Mouse (Mus musculus): ENCODE results near the gene Cyp39a1. TPM values are rescaled to one million over a fixed set of nuclear protein-coding genes. Genes with fewer than 3 reads are reported as not detected.
A peak's percentile ranks its signal among the peaks of the same experiment; 100 is the strongest.

The Cyp39a1 gene
- polyA plus RNA-seq, 1 experiment from 2014 or later, result 23.3 TPM

GRCm38 (mm10) chr17:43698997-43699649 is 31.9 kb downstream of the Cyp39a1 start:
- ATAC-seq (ENCODE audit: low FRiP score, low read depth), result peak; percentile 56; the same call in 1 of the 2 replicates
- H3K4me1 ChIP-seq, result no peaks in the 10 kb centered on the region
- no peak overlapping the region for H3K4me3 ChIP-seq
- H3K27me3 ChIP-seq (replicated peaks), result no peaks in the 10 kb centered on the region
- H3K4me2 ChIP-seq (replicated peaks), result 0 out of 2 replicates have a peak overlapping the region, but pooled peaks have one; percentile 20
- no peak overlapping the region for H3K27ac ChIP-seq
- no peak overlapping the region for H3K9ac ChIP-seq
- H3K36me3 ChIP-seq, result peaks cover 5% of the 10 kb centered on the region; the same call in 1 of the 2 replicates
- WGBS, result 46% methylated on average over 14 of the region's 14 CpGs
- H3K9me3 ChIP-seq, result no peaks in the 10 kb centered on the region

DNA sequence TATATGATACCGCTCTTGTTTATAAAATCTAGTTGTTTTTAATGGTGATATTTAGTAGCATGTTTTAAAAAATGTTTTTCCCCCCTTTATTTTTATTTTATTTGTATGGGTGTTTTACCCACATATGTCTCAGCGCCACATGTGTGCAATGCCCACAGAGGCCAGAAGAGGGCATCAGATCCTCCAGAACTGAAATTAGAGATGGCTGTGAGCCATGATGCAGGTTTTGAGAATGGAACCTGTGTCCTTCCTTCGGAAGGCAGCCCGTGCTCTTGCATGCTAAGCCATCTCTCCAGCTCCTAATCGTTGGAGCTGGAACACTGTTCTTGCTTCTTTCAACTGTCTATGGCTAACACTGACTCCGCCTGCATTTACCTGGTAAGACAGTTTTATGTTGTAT is 33.8 kb downstream of the Cyp39a1 start:
- H3K4me3 ChIP-seq, result no peak overlapping the region
- no peak for ATAC-seq (ENCODE audit: low FRiP score, low read depth)
- no peaks in the 10 kb centered on the region for H3K4me1 ChIP-seq
- no peaks in the 10 kb centered on the region for H3K27me3 ChIP-seq (replicated peaks)
- no peak overlapping the region for H3K4me2 ChIP-seq (replicated peaks)
- H3K36me3 ChIP-seq, result no peaks in the 10 kb centered on the region
- H3K9me3 ChIP-seq, result no peaks in the 10 kb centered on the region
- 77% methylated on average over 6 of the region's 6 CpGs for WGBS
- H3K27ac ChIP-seq, result no peak overlapping the region
- no peak overlapping the region for H3K9ac ChIP-seq

DNA sequence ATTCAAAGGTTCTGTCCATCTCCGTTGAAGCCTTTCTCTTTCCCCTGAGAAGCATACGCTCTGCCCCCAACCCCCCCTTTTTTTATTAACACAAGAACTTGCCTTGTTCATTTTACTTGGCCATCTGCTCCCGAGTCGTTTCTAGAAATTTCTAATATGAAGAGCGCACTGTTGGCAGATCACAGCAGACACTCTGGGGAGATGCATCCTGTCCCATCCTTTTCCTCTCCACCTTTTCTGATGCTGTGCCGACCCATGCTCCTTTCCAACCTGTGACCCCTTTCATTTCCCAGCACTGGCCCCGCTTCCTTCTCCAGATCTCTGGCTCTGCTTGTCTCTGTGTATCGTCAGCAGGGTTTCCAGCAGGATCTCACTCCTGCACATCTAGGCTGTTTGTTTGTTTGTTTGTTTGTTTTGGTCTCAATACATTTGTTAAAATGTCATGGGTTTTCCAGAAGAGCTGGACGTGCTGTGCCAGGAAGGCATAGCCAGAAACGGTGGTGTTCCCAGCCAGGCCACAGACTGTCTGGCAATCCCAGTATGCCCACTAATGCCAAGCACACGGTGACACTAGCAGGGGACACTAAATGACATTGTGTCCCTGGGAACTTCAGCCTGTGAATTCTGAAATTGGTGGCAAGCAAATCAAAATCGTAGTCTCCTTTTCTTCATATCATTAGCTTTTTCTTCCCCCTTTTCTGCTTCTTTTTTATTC is 37.1 kb downstream of the Cyp39a1 start:
- H3K9me3 ChIP-seq, result no peaks in the 10 kb centered on the region
- no peak for ATAC-seq (ENCODE audit: low FRiP score, low read depth)
- H3K27ac ChIP-seq, result no peak overlapping the region
- no peak overlapping the region for H3K4me3 ChIP-seq
- no peaks in the 10 kb centered on the region for H3K4me1 ChIP-seq
- 88% methylated on average over 12 of the region's 12 CpGs for WGBS
- H3K4me2 ChIP-seq (replicated peaks), result no peak overlapping the region
- H3K9ac ChIP-seq, result no peak overlapping the region
- H3K36me3 ChIP-seq, result no peaks in the 10 kb centered on the region
- H3K27me3 ChIP-seq (replicated peaks), result no peaks in the 10 kb centered on the region

DNA sequence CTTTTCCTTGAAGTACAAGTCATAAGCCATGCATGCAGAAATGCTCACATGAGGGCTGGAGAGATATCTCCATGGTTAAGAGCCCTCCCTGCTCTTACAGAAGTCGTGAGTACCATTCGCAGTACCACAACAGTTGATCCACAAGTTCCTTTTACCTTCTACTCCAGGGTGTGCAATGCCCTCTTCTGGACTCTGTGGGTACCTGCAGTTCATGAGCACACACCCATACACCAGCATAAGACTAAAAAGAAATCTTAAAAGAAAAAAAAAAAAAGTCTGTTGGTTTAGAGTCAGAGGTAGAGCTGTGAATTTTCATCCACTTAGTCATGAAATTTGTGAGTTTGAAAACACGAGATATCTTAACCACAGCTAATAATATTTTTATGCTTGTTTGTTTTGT is 39.5 kb downstream of the Cyp39a1 start:
- Histone ChIP-seq H3K9me3 (no peaks in the 10 kb centered on the region), H3K27me3 (replicated peaks) (no peaks in the 10 kb centered on the region), H3K4me3 (no peak overlapping the region), H3K4me1 (no peaks in the 10 kb centered on the region), H3K27ac (no peak overlapping the region), H3K4me2 (replicated peaks) (no peak overlapping the region), H3K36me3 (no peaks in the 10 kb centered on the region), H3K9ac (no peak overlapping the region)
- WGBS, result 95% methylated on average over 3 of the region's 3 CpGs
- no peak for ATAC-seq (ENCODE audit: low FRiP score, low read depth)

- Histone ChIP-seq H3K9ac (no peak overlapping the region), H3K27me3 (replicated peaks) (no peaks in the 10 kb centered on the region), H3K4me1 (no peaks in the 10 kb centered on the region), H3K36me3 (no peaks in the 10 kb centered on the region), H3K4me3 (no peak overlapping the region), H3K4me2 (replicated peaks) (no peak overlapping the region), H3K9me3 (no peaks in the 10 kb centered on the region), H3K27ac (no peak overlapping the region)
- WGBS, result 85% methylated on average over 3 of the region's 3 CpGs
- no peak for ATAC-seq (ENCODE audit: low FRiP score, low read depth)
Observed at GRCm38 (mm10) chr17:43707254-43707653, 40.0 kb downstream of the Cyp39a1 start.

DNA sequence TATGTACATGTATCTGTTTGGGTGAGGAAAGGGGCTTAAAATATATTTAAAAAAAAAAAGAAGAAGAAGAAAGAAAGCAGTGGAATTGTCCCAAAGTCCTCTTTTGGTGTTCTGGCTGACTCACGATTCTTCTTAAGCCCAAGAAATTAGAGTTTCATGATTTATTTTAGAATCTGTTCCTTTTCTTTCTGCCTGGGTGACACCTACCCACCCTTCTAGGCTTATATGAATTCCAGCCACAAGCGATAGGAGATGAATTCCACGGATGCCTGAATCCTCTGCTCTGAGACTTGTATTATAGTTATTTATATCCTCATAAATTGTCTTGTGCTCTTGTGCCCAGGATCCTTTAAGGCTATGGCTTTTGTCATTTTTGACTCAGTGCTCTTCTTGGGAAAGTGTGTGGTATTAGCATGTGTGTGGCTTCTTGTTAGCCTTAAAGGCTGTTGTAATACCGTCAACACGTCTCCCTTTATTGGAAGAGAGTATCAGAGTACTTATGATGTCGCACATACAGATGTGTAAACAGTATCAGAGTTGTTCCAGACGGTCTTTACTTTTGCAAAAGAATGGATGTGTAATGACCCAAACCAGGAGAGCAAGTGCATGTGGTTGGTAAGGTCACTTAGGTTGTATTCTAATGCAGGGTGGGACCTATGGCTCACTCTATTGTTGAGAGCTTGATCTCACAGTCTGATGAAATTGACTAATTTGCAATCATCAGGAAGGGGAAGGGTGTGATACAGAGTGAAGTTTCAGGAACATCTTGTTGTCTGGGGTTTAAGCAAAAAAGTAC is 44.5 kb downstream of the Cyp39a1 start:
- no peak for ATAC-seq (ENCODE audit: low FRiP score, low read depth)
- Histone ChIP-seq H3K9me3 (no peaks in the 10 kb centered on the region), H3K4me1 (no peaks in the 10 kb centered on the region), H3K27me3 (replicated peaks) (no peaks in the 10 kb centered on the region), H3K27ac (no peak overlapping the region), H3K4me3 (no peak overlapping the region), H3K4me2 (replicated peaks) (no peak overlapping the region), H3K9ac (no peak overlapping the region), H3K36me3 (no peaks in the 10 kb centered on the region)
- 88% methylated on average over 7 of the region's 7 CpGs for WGBS

GRCm38 (mm10) chr17:43714191-43714590 is 47.0 kb downstream of the Cyp39a1 start:
- no peaks in the 10 kb centered on the region for H3K9me3 ChIP-seq
- no peak overlapping the region for H3K9ac ChIP-seq
- no peak overlapping the region for H3K27ac ChIP-seq
- no peak overlapping the region for H3K4me3 ChIP-seq
- no peaks in the 10 kb centered on the region for H3K27me3 ChIP-seq (replicated peaks)
- WGBS, result 83% methylated on average over 3 of the region's 3 CpGs
- H3K4me1 ChIP-seq, result no peaks in the 10 kb centered on the region
- no peak for ATAC-seq (ENCODE audit: low FRiP score, low read depth)
- no peaks in the 10 kb centered on the region for H3K36me3 ChIP-seq
- H3K4me2 ChIP-seq (replicated peaks), result no peak overlapping the region

GRCm38 (mm10) chr17:43716601-43717000 is 49.4 kb downstream of the Cyp39a1 start:
- Histone ChIP-seq H3K4me1 (no peaks in the 10 kb centered on the region), H3K27me3 (replicated peaks) (no peaks in the 10 kb centered on the region), H3K4me2 (replicated peaks) (no peak overlapping the region), H3K4me3 (no peak overlapping the region), H3K36me3 (no peaks in the 10 kb centered on the region), H3K9me3 (no peaks in the 10 kb centered on the region), H3K9ac (no peak overlapping the region), H3K27ac (no peak overlapping the region)
- ATAC-seq (ENCODE audit: low FRiP score, low read depth), result no peak
- WGBS, result 68% methylated on average over 7 of the region's 7 CpGs

GRCm38 (mm10) chr17:43719401-43719800 is 52.2 kb downstream of the Cyp39a1 start:
- no peak for ATAC-seq (ENCODE audit: low FRiP score, low read depth)
- Histone ChIP-seq H3K9me3 (no peaks in the 10 kb centered on the region), H3K4me2 (replicated peaks) (no peak overlapping the region), H3K27me3 (replicated peaks) (no peaks in the 10 kb centered on the region), H3K27ac (no peak overlapping the region), H3K36me3 (no peaks in the 10 kb centered on the region), H3K4me1 (no peaks in the 10 kb centered on the region), H3K4me3 (no peak overlapping the region), H3K9ac (no peak overlapping the region)
- WGBS, result 88% methylated on average over 3 of the region's 3 CpGs

DNA sequence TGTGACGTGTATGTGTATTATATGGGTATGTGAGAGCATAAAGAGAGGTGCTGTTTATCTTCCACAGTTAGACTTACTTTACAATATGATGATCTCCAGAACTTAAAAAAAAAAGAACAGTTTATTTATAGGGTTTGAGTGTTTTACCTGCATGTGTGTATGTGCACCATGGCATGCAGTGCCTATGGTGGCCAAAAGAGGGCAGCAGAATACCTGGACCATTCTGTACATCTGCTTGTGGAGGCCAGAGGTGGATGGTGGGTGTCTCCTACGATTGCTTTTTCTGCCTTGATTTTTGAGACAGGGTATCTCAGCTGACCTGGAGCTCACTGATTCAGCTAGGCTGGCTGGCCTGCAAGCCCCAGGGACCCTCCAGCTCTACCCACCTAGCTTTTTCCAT is 57.3 kb downstream of the Cyp39a1 start:
- no peak overlapping the region for H3K27ac ChIP-seq
- H3K36me3 ChIP-seq, result no peaks in the 10 kb centered on the region
- no peak for ATAC-seq (ENCODE audit: low FRiP score, low read depth)
- no peak overlapping the region for H3K9ac ChIP-seq
- no peak overlapping the region for H3K4me2 ChIP-seq (replicated peaks)
- H3K4me1 ChIP-seq, result no peaks in the 10 kb centered on the region
- no peaks in the 10 kb centered on the region for H3K27me3 ChIP-seq (replicated peaks)
- 95% methylated on average over 2 of the region's 2 CpGs for WGBS
- no peak overlapping the region for H3K4me3 ChIP-seq
- no peaks in the 10 kb centered on the region for H3K9me3 ChIP-seq

DNA sequence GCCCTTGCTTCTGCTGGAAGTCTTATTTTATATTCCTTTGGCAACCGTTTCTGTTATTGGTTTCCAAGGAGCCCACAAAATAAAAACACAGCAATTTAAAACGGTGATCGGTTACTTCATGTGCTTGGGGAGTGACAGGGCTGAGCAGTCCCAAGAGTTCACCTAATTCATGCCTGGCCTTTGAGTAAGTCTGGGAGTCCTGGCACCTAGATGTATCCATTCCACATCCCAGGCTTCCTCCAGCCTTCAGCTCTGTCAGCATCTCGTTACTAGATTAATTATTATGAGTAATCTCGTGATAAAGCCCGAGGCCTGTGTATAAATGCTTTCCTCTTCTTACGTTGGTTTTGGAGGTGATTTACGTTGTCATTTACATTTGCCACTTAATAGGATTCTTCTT is 64.1 kb downstream of the Cyp39a1 start:
- 82% methylated on average over 8 of the region's 8 CpGs for WGBS

GRCm38 (mm10) chr17:43731976-43732375 is 64.8 kb downstream of the Cyp39a1 start:
- ATAC-seq (ENCODE audit: low FRiP score, low read depth), result no peak
- no peaks in the 10 kb centered on the region for H3K9me3 ChIP-seq
- H3K36me3 ChIP-seq, result no peaks in the 10 kb centered on the region; the same call in 1 of the 2 replicates
- no peak overlapping the region for H3K4me2 ChIP-seq (replicated peaks)
- 90% methylated on average over 8 of the region's 8 CpGs for WGBS
- no peaks in the 10 kb centered on the region for H3K27me3 ChIP-seq (replicated peaks)
- H3K27ac ChIP-seq, result no peak overlapping the region
- H3K4me3 ChIP-seq, result no peak overlapping the region
- H3K9ac ChIP-seq, result no peak overlapping the region
- H3K4me1 ChIP-seq, result no peaks in the 10 kb centered on the region

More for the DNA sequence above, 64.1 kb downstream of the Cyp39a1 start:
- H3K9me3 ChIP-seq, result no peaks in the 10 kb centered on the region
- no peak overlapping the region for H3K27ac ChIP-seq
- H3K27me3 ChIP-seq (replicated peaks), result no peaks in the 10 kb centered on the region
- no peak for ATAC-seq (ENCODE audit: low FRiP score, low read depth)
- H3K4me3 ChIP-seq, result no peak overlapping the region
- no peaks in the 10 kb centered on the region; the same call in 1 of the 2 replicates for H3K36me3 ChIP-seq
- H3K4me1 ChIP-seq, result no peaks in the 10 kb centered on the region
- no peak overlapping the region for H3K9ac ChIP-seq
- no peak overlapping the region for H3K4me2 ChIP-seq (replicated peaks)
